Comparison of ENCODE assay signal across 17 mouse cellular contexts in the genomic region with DNA sequence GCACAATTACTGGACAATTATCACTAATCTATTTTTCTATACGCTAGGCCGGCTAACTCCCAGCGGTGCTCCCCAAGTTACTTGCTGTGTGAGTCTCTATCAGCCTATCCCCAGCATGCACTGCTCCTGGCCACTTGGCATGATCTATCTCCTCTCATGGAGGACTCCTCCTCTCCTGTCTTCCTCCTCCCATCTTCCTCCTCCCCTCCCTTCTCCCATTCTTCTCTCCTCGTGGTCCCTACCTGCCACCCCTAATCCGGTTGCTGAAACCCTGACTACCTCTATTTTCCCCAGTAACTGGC. TPM values are rescaled to one million over a fixed set of nuclear protein-coding genes. Genes with fewer than 3 reads are reported as not detected.
A peak's percentile ranks its signal among the peaks of the same experiment; 100 is the strongest.
DNase-seq lines count a peak whose midpoint lies in the region; ATAC-seq and TF ChIP-seq lines count a peak whose summit lies in the region.
"Had no signal": no experiment of that assay in that cellular context is flagged by ENCODE, and none has a peak within 500 bp of the region (broad histone marks: within the 10 kb centered on the region; RNA-seq: fewer than 3 reads in every experiment).

No protein-coding gene starts in this region.

- 0 out of 2 replicates have a peak, but pooled peaks have one; percentile 49 for ATAC-seq in stomach, embryonic 14.5 days (ENCODE audit: insufficient number of reproducible peaks, insufficient read depth, low FRiP score, low read depth)
- no peak for ATAC-seq in stomach, postnatal 0 days (ENCODE audit: low FRiP score, low TSS enrichment)
- ATAC-seq in intestine, embryonic 16.5 days = peak; percentile 40; the same call in 1 of the 2 replicates
- peak; percentile 56 for ATAC-seq in stomach, embryonic 16.5 days (ENCODE audit: insufficient read depth, low FRiP score)
- ATAC-seq in megakaryocyte-erythroid progenitor cell, adult 5-6 weeks (replicated peaks; ENCODE audit: low FRiP score, low TSS enrichment, poor library complexity, severe bottlenecking) = no peak
- ATAC-seq: forebrain, embryonic 13.5 days; forebrain, embryonic 15.5 days had no signal

- no peak overlapping the region for H3K27ac ChIP-seq in stomach, embryonic 14.5 days (ENCODE audit: low read length)
- H3K27ac ChIP-seq in stomach, postnatal 0 days (replicated peaks) = no peak overlapping the region
- no peak overlapping the region for H3K27ac ChIP-seq in intestine, embryonic 16.5 days (ENCODE audit: low read length)
- H3K27ac ChIP-seq in stomach, embryonic 16.5 days (ENCODE audit: low read length) = no peak overlapping the region
- H3K27ac ChIP-seq: embryonic facial prominence, embryonic 10.5 days; embryonic facial prominence, embryonic 12.5 days; forebrain, embryonic 13.5 days; forebrain, embryonic 15.5 days had no signal

- DNase-seq in stomach, postnatal 0 days (ENCODE audit: low spot score) = no peak
- DNase-seq in spleen, postnatal 36 days (ENCODE audit: low spot score in 2 of 2) = no peak
- DNase-seq: adrenal gland, adult 8-10 months; adrenal gland, postnatal 14 days; adrenal gland, postnatal 36 days; cerebellum, adult 11-12 months; cerebellum, adult 2 months; cerebellum, adult 9-10 months; cerebellum, postnatal 25 days had no signal

- no peaks in the 10 kb centered on the region for H3K36me3 ChIP-seq in stomach, embryonic 14.5 days (ENCODE audit: control insufficient read depth, insufficient read depth, low read length)
- H3K36me3 ChIP-seq in stomach, postnatal 0 days (ENCODE audit: control insufficient read depth, insufficient read depth, low read length) = no peaks in the 10 kb centered on the region
- no peaks in the 10 kb centered on the region for H3K36me3 ChIP-seq in intestine, embryonic 16.5 days (ENCODE audit: control insufficient read depth, insufficient read depth, low read length)
- no peaks in the 10 kb centered on the region for H3K36me3 ChIP-seq in stomach, embryonic 16.5 days (ENCODE audit: control insufficient read depth, insufficient read depth, low read length)
- H3K36me3 ChIP-seq: embryonic facial prominence, embryonic 10.5 days; embryonic facial prominence, embryonic 12.5 days; forebrain, embryonic 15.5 days had no signal

- H3K9ac ChIP-seq in stomach, embryonic 14.5 days (replicated peaks; ENCODE audit: low read depth, low read length) = no peak overlapping the region
- no peak overlapping the region for H3K9ac ChIP-seq in stomach, postnatal 0 days (ENCODE audit: low read length)
- H3K9ac ChIP-seq in intestine, embryonic 16.5 days (ENCODE audit: low read depth, low read length) = no peak overlapping the region
- no peak overlapping the region for H3K9ac ChIP-seq in stomach, embryonic 16.5 days (ENCODE audit: low read length)
- H3K9ac ChIP-seq: embryonic facial prominence, embryonic 12.5 days; forebrain, embryonic 13.5 days; forebrain, embryonic 15.5 days had no signal

- no peaks in the 10 kb centered on the region for H3K9me3 ChIP-seq in stomach, embryonic 14.5 days (ENCODE audit: control insufficient read depth, low read depth, low read length)
- H3K9me3 ChIP-seq in stomach, postnatal 0 days (ENCODE audit: control insufficient read depth, low read length) = no peaks in the 10 kb centered on the region
- no peaks in the 10 kb centered on the region; the same call in 1 of the 2 replicates for H3K9me3 ChIP-seq in intestine, embryonic 16.5 days (ENCODE audit: control insufficient read depth, low read length)
- 0 out of 2 replicates have a peak, but pooled peaks cover 7% of the 10 kb centered on the region for H3K9me3 ChIP-seq in stomach, embryonic 16.5 days (replicated peaks; ENCODE audit: control insufficient read depth, low read length)
- H3K9me3 ChIP-seq: embryonic facial prominence, embryonic 10.5 days; embryonic facial prominence, embryonic 12.5 days had no signal

- WGBS in stomach, embryonic 14.5 days = 70% methylated on average over 5 of the region's 5 CpGs
- WGBS in stomach, postnatal 0 days = 48% methylated on average over 5 of the region's 5 CpGs
- 59% methylated on average over 5 of the region's 5 CpGs for WGBS in intestine, embryonic 16.5 days
- WGBS in stomach, embryonic 16.5 days = 60% methylated on average over 5 of the region's 5 CpGs

- no peak for TF ChIP-seq CTCF in stomach, postnatal 0 days (IDR thresholded peaks at IDR 0.05; ENCODE audit: low read depth)

- H3K4me1 ChIP-seq in stomach, embryonic 14.5 days (ENCODE audit: control insufficient read depth, insufficient read depth, low read length) = no peaks in the 10 kb centered on the region
- H3K4me1 ChIP-seq in stomach, postnatal 0 days (replicated peaks; ENCODE audit: control insufficient read depth, insufficient read depth) = no peaks in the 10 kb centered on the region
- H3K4me1 ChIP-seq in intestine, embryonic 16.5 days (ENCODE audit: control insufficient read depth, insufficient read depth, low read length) = 0 out of 2 replicates have a peak, but pooled peaks cover 4% of the 10 kb centered on the region
- H3K4me1 ChIP-seq in stomach, embryonic 16.5 days (ENCODE audit: control insufficient read depth, insufficient read depth, low read length) = no peaks in the 10 kb centered on the region
- H3K4me1 ChIP-seq: embryonic facial prominence, embryonic 10.5 days; embryonic facial prominence, embryonic 12.5 days; forebrain, embryonic 13.5 days; forebrain, embryonic 15.5 days had no signal

- no peaks in the 10 kb centered on the region for H3K27me3 ChIP-seq in stomach, embryonic 14.5 days (ENCODE audit: control insufficient read depth, insufficient read depth, low read length)
- H3K27me3 ChIP-seq in stomach, postnatal 0 days (ENCODE audit: control insufficient read depth, insufficient read depth, low read length) = no peaks in the 10 kb centered on the region
- no peaks in the 10 kb centered on the region for H3K27me3 ChIP-seq in intestine, embryonic 16.5 days (replicated peaks; ENCODE audit: control insufficient read depth, insufficient read depth, low read length)
- no peaks in the 10 kb centered on the region for H3K27me3 ChIP-seq in stomach, embryonic 16.5 days (ENCODE audit: control insufficient read depth, insufficient read depth, low read length)
- H3K27me3 ChIP-seq: embryonic facial prominence, embryonic 12.5 days; forebrain, embryonic 13.5 days; forebrain, embryonic 15.5 days had no signal

- no peak overlapping the region for H3K4me2 ChIP-seq in stomach, embryonic 14.5 days (replicated peaks; ENCODE audit: low read depth, low read length)
- H3K4me2 ChIP-seq in stomach, postnatal 0 days (replicated peaks; ENCODE audit: low read depth) = no peak overlapping the region
- H3K4me2 ChIP-seq in intestine, embryonic 16.5 days (ENCODE audit: low read depth, low read length) = no peak overlapping the region
- H3K4me2 ChIP-seq in stomach, embryonic 16.5 days (ENCODE audit: low read depth, low read length) = no peak overlapping the region
- H3K4me2 ChIP-seq: embryonic facial prominence, embryonic 12.5 days; forebrain, embryonic 13.5 days; forebrain, embryonic 15.5 days had no signal

- TF ChIP-seq EP300 in stomach, postnatal 0 days (optimal IDR thresholded peaks at IDR 0.05) = no peak

- no peak overlapping the region for H3K4me3 ChIP-seq in stomach, embryonic 14.5 days (ENCODE audit: low read depth, low read length)
- no peak overlapping the region for H3K4me3 ChIP-seq in stomach, postnatal 0 days (ENCODE audit: low read depth, low read length)
- no peak overlapping the region for H3K4me3 ChIP-seq in intestine, embryonic 16.5 days (ENCODE audit: low read length)
- no peak overlapping the region for H3K4me3 ChIP-seq in stomach, embryonic 16.5 days (replicated peaks; ENCODE audit: low read length)
- H3K4me3 ChIP-seq: embryonic facial prominence, embryonic 10.5 days; embryonic facial prominence, embryonic 12.5 days; forebrain, embryonic 13.5 days; forebrain, embryonic 15.5 days had no signal

RNA-seq across cellular contexts. Expression of a gene that starts 20.7 kb away (rescaled TPM):
- polyA plus RNA-seq in stomach, embryonic 14.5 days (2014; fragmentation: Nextera tagmentation; extraction: Ambion mirVana) = 36.9 and 39.1 TPM in 2 replicates
- polyA plus RNA-seq in stomach, postnatal 0 days (2015; fragmentation: Nextera tagmentation; extraction: Ambion mirVana) = 23.3 and 24.9 TPM in 2 replicates
- 35.5 and 37.6 TPM in 2 replicates for polyA plus RNA-seq in intestine, embryonic 16.5 days (2015; fragmentation: Nextera tagmentation; extraction: Ambion mirVana)
- 38.2 and 40.7 TPM in 2 replicates for polyA plus RNA-seq in stomach, embryonic 16.5 days (2015; fragmentation: Nextera tagmentation; extraction: Ambion mirVana)
- 22.5 and 23.8 TPM in 2 replicates for total RNA-seq in megakaryocyte-erythroid progenitor cell, adult 5-6 weeks (2014; fragmentation: Nextera tagmentation)
- 24.5 and 34.1 TPM in 2 replicates for total RNA-seq in megakaryocyte-erythroid progenitor cell, adult 5-6 weeks (2017)

Comparison
In these comparisons a context has a peak if more than half of its experiments do, and no peak if none do; other contexts are left out.
1. ATAC-seq: peak in stomach, embryonic 14.5 days (single experiment), intestine, embryonic 16.5 days (single experiment) and stomach, embryonic 16.5 days (single experiment); none in stomach, postnatal 0 days (single experiment) and megakaryocyte-erythroid progenitor cell, adult 5-6 weeks (single experiment).